Comparison of ENCODE assay signal across 25 mouse cellular contexts in genomic region chr5:66848136-66848535, GRCm38 (mm10).
A peak's percentile ranks its signal among the peaks of the same experiment; 100 is the strongest.
DNase-seq lines count a peak whose midpoint lies in the region; ATAC-seq lines count a peak whose summit lies in the region.
"Had no signal": no experiment of that assay in that cellular context is flagged by ENCODE, and none has a peak within 500 bp of the region (broad histone marks: within the 10 kb centered on the region; RNA-seq: fewer than 3 reads in every experiment).

No protein-coding gene starts in this region.

- H3K4me3 ChIP-seq in kidney, embryonic 14.5 days (ENCODE audit: low read length): no peak overlapping the region
- H3K4me3 ChIP-seq: embryonic facial prominence, embryonic 10.5 days; forebrain, embryonic 15.5 days; hindbrain, embryonic 10.5 days; layer of hippocampus, adult 2 months; limb, embryonic 12.5 days; midbrain, embryonic 10.5 days had no signal

- H3K9me3 ChIP-seq in kidney, embryonic 14.5 days (ENCODE audit: control insufficient read depth, low read length): no peaks in the 10 kb centered on the region
- H3K9me3 ChIP-seq: embryonic facial prominence, embryonic 10.5 days; forebrain, embryonic 15.5 days; hindbrain, embryonic 10.5 days; limb, embryonic 12.5 days; midbrain, embryonic 10.5 days had no signal

- no peak overlapping the region for H3K4me2 ChIP-seq in kidney, embryonic 14.5 days (replicated peaks; ENCODE audit: low read depth, low read length)
- H3K4me2 ChIP-seq: forebrain, embryonic 15.5 days; limb, embryonic 12.5 days; liver, embryonic 11.5 days had no signal

- no peak for ATAC-seq in kidney, embryonic 14.5 days (ENCODE audit: low FRiP score, low TSS enrichment)
- ATAC-seq in common myeloid progenitor, adult 5-6 weeks (replicated peaks; ENCODE audit: low read depth, poor library complexity, severe bottlenecking): 0 out of 2 replicates have a peak, but pooled peaks have one; percentile 25
- ATAC-seq in activated CD4-positive, CD25-positive, alpha-beta regulatory T cell, adult 4 months: no peak
- ATAC-seq: forebrain, embryonic 15.5 days; hindbrain, postnatal 0 days; intestine, embryonic 16.5 days; liver, postnatal 0 days had no signal

- H3K27me3 ChIP-seq in kidney, embryonic 14.5 days (ENCODE audit: control insufficient read depth, insufficient read depth, low read length): no peaks in the 10 kb centered on the region
- H3K27me3 ChIP-seq: forebrain, embryonic 15.5 days; limb, embryonic 12.5 days had no signal

- H3K27ac ChIP-seq in kidney, embryonic 14.5 days (ENCODE audit: low read depth, low read length): no peak overlapping the region
- H3K27ac ChIP-seq: embryonic facial prominence, embryonic 10.5 days; forebrain, embryonic 15.5 days; hindbrain, embryonic 10.5 days; hindbrain, postnatal 0 days; limb, embryonic 12.5 days had no signal

- 36% methylated on average over 7 of the region's 7 CpGs for WGBS in kidney, embryonic 14.5 days

- H3K36me3 ChIP-seq in kidney, embryonic 14.5 days (ENCODE audit: control insufficient read depth, insufficient read depth, low read length): no peaks in the 10 kb centered on the region
- H3K36me3 ChIP-seq: embryonic facial prominence, embryonic 10.5 days; forebrain, embryonic 15.5 days; hindbrain, embryonic 10.5 days; limb, embryonic 12.5 days; midbrain, embryonic 10.5 days had no signal

- no peaks in the 10 kb centered on the region for H3K4me1 ChIP-seq in kidney, embryonic 14.5 days (ENCODE audit: control insufficient read depth, insufficient read depth, low read length)
- H3K4me1 ChIP-seq: hindbrain, embryonic 10.5 days; limb, embryonic 12.5 days; midbrain, embryonic 10.5 days had no signal

- DNase-seq in heart, adult 11 months: peak; percentile 94
- DNase-seq in heart, postnatal 36 days: no peak
- peak; percentile 45 for DNase-seq in kidney, adult 11 months
- peak; percentile 48 to 72 for DNase-seq in kidney, postnatal 25 days
- DNase-seq in cerebellum, postnatal 4 days (ENCODE audit: low spot score in 2 of 2): no peak
- DNase-seq: adrenal gland, postnatal 25 days; cerebellum, adult 8-10 months; cerebellum, postnatal 36 days; gastrocnemius, postnatal 14 days; liver, postnatal 0 days; right cerebral cortex, adult 18-20 months; right cerebral cortex, postnatal 4 days; thymus, postnatal 25 days had no signal

- intact Hi-C loops in heart, postnatal 36 days (cut with DNase I): no loop called here

- no peak overlapping the region for H3K9ac ChIP-seq in kidney, embryonic 14.5 days (ENCODE audit: low read depth, low read length)
- H3K9ac ChIP-seq: forebrain, embryonic 15.5 days; limb, embryonic 12.5 days; liver, postnatal 0 days had no signal

Comparison
In these comparisons a context has a peak if more than half of its experiments do, and no peak if none do; other contexts are left out.
1. DNase-seq: peak in heart, adult 11 months (single experiment), kidney, adult 11 months (single experiment) and kidney, postnatal 25 days (2 of 2); none in heart, postnatal 36 days (0 of 2) and cerebellum, postnatal 4 days (0 of 2).